Mouse (Mus musculus) heart, embryonic 14.5 days (tissue): ENCODE measurements around the gene Nbas. TPM values are rescaled to one million over a fixed set of nuclear protein-coding genes. Genes with fewer than 3 reads are reported as not detected.
A peak's percentile ranks its signal among the peaks of the same experiment; 100 is the strongest.

Experiments used
- ATAC-seq: fragments of 200-750 bp; cut with Nextera tagmentation; 2 replicates; pipeline ENCODE4 v1.8.0; 2017; ENCODE audit warnings: low read depth, moderate TSS enrichment; ENCODE audit not compliant: insufficient number of reproducible peaks, insufficient read depth, low FRiP score
- H3K27ac ChIP-seq, 2 experiments: fragments of 200-500 bp in 1 of 2; fragments of 300-500 bp in 1 of 2; sonication (generic) in 1 of 2; replicated peaks in 1 of 2; 2 replicates each; pipeline ENCODE4 v1.5.1; 2012 to 2014; ENCODE audit warnings: low read depth in 2 of 2, low read length in 2 of 2, control low read depth in 1 of 2, mild to moderate bottlenecking in 1 of 2, mixed read lengths in 1 of 2; ENCODE audit not compliant: control insufficient read depth in 1 of 2, insufficient read depth in 1 of 2
- H3K27me3 ChIP-seq: fragments of 300-500 bp; sonication (generic); 2 replicates; pipeline ENCODE4 v1.6.1; 2014; ENCODE audit warnings: mild to moderate bottlenecking, low read length, control low read depth; ENCODE audit not compliant: control insufficient read depth, insufficient read depth
- H3K36me3 ChIP-seq: fragments of 300-500 bp; sonication (generic); 2 replicates; pipeline ENCODE4 v1.6.1; 2014; ENCODE audit warnings: mild to moderate bottlenecking, control low read depth, low read length, mixed read lengths; ENCODE audit not compliant: control insufficient read depth, insufficient read depth
- H3K4me1 ChIP-seq, 2 experiments: fragments of 200-500 bp in 1 of 2; fragments of 300-500 bp in 1 of 2; sonication (generic) in 1 of 2; 2 replicates each; pipeline ENCODE4 v1.6.1; 2012 to 2014; ENCODE audit warnings: low read length in 2 of 2, control low read depth in 1 of 2, mixed read lengths in 1 of 2; ENCODE audit not compliant: control insufficient read depth in 2 of 2, insufficient read depth in 2 of 2
- H3K4me2 ChIP-seq: fragments of 300-500 bp; sonication (generic); 2 replicates; pipeline ENCODE4 v1.6.1; 2014; ENCODE audit warnings: mild to moderate bottlenecking, low read length
- H3K4me3 ChIP-seq, 2 experiments: fragments of 200-500 bp in 1 of 2; fragments of 300-500 bp in 1 of 2; sonication (generic) in 1 of 2; 2 replicates each; pipeline ENCODE4 v1.5.1; 2012 to 2014; ENCODE audit warnings: low read length in 2 of 2, mild to moderate bottlenecking in 2 of 2, control low read depth in 1 of 2, low read depth in 1 of 2, moderate library complexity in 1 of 2; ENCODE audit not compliant: control insufficient read depth in 1 of 2, insufficient read depth in 1 of 2
- H3K9ac ChIP-seq: fragments of 300-500 bp; sonication (generic); 2 replicates; pipeline ENCODE4 v1.6.1; 2014; ENCODE audit warnings: mild to moderate bottlenecking, low read length
- H3K9me3 ChIP-seq: fragments of 300-500 bp; sonication (generic); 2 replicates; pipeline ENCODE4 v1.6.1; 2016; ENCODE audit warnings: low read length, control low read depth; ENCODE audit not compliant: control insufficient read depth
- WGBS: fragments of 180-500 bp; shearing (Covaris S2); extraction: QIAGEN DNeasy Blood & Tissue Kit; methylation state at CpG from one replicate; pipeline ENCODE4 v1.1.7; 2014; 5-methylcytosine and 5-hydroxymethylcytosine counted together
- polyA plus RNA-seq: library from polyadenylated mRNA; unstranded; fragments of >200 nt; fragmentation: Nextera tagmentation; extraction: Ambion mirVana; gene quantifications from 2 replicates; pipeline ENCODE4 v1.2.1, GENCODE M21; 2014

Nbas gene
- polyA plus RNA-seq, 1 experiment from 2014 or later, result 9.5 TPM

- peak overlapping the region; percentile 84 for H3K4me2 ChIP-seq
- H3K9me3 ChIP-seq, result no peaks in the 10 kb centered on the region
- 42% methylated on average over 16 of the region's 16 CpGs for WGBS
- H3K9ac ChIP-seq, result peak overlapping the region; percentile 82
- peak overlapping the region; percentile 82 to 83 for H3K4me3 ChIP-seq
- H3K27ac ChIP-seq, result no peak overlapping the region
- no peaks in the 10 kb centered on the region for H3K27me3 ChIP-seq
- H3K36me3 ChIP-seq, result peaks cover 13% of the 10 kb centered on the region
- ATAC-seq, result no peak
- H3K4me1 ChIP-seq, result peaks cover 6 to 11% of the 10 kb centered on the region in 2 experiments; a peak in 3 of 4 replicates
Measured at GRCm38 (mm10) chr12:13269570-13270390, 847 bp downstream of the Nbas start.

- Histone ChIP-seq H3K27ac (no peak overlapping the region), H3K27me3 (no peaks in the 10 kb centered on the region), H3K9me3 (no peaks in the 10 kb centered on the region), H3K36me3 (peaks cover 19% of the 10 kb centered on the region; the same call in 1 of the 2 replicates), H3K4me1 (no peaks in the 10 kb centered on the region), H3K4me3 (no peak overlapping the region), H3K9ac (no peak overlapping the region), H3K4me2 (no peak overlapping the region)
- ATAC-seq, result no peak
- 86% methylated on average over 2 of the region's 2 CpGs for WGBS
Measured at GRCm38 (mm10) chr12:13291453-13291852, 22.5 kb downstream of the Nbas start.

DNA sequence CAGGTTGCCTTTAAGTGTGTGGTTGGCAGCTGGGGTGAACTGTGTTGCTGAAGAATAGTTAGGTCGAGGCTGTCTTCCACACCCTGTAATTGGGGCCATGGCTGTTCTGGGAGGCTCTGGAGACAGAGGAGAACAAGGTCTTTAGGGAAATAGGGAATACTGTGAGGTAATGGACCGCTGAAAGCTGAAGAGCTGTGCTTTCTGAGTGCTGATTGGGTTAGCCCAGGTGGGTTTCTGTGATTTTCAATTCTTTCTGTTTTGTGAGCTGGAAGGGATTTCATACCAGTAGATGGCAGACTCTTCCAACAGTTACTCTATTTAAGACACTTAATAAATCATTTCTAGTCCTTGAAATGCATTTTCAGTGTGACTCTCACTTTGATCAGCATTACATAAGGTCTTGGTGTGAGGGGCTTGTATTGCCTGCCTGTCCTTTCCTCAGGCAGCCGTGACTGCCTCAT is 24.5 kb downstream of the Nbas start:
- Histone ChIP-seq H3K27me3 (no peaks in the 10 kb centered on the region), H3K4me1 (no peaks in the 10 kb centered on the region), H3K36me3 (peaks cover 19% of the 10 kb centered on the region; the same call in 1 of the 2 replicates), H3K9ac (no peak overlapping the region), H3K4me2 (no peak overlapping the region), H3K9me3 (no peaks in the 10 kb centered on the region), H3K27ac (no peak overlapping the region), H3K4me3 (no peak overlapping the region)
- 56% methylated on average over 3 of the region's 3 CpGs for WGBS
- no peak for ATAC-seq

DNA sequence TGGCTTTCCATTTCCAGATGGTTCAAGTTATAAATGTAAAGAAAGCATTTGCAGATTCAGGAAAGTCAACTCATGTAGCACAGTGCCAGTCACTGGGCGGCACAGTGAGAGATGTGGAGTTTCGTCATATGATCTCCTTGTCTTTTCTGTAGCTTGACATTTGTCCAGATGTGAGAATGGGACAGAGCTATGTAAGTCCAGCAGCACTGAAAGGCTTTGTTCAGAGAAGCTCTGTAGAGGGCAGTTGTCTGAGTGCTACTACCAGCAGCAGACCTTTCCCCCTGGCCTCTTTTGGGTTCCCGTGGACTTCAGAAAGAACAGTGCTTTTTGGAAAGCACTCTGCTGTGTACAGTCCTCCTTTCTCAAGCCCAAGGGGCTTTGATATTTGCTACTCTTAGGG is 34.1 kb downstream of the Nbas start:
- Histone ChIP-seq H3K27me3 (no peaks in the 10 kb centered on the region), H3K4me2 (no peak overlapping the region), H3K9me3 (no peaks in the 10 kb centered on the region), H3K4me1 (no peaks in the 10 kb centered on the region), H3K27ac (no peak overlapping the region), H3K9ac (no peak overlapping the region), H3K4me3 (no peak overlapping the region), H3K36me3 (peaks cover 18% of the 10 kb centered on the region)
- 77% methylated on average over 3 of the region's 3 CpGs for WGBS
- no peak for ATAC-seq

DNA sequence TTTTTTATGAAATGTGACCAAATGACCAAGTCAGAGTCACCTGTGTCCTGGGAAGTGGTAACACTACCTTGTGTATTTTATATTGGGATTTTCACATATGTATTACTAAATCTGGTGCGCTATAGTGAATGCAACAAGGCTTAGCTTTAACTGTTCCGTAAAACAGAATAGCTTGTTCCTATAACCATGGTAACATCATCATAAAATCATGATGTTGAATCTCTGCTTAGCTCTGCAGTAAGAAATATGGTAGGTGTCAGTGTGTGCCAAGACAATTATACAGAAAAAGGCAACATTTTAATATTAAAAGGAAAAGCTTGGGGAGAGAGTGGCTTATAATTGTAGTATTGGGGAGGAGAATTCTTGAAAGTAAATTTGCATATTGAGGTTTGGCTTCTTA is 45.0 kb downstream of the Nbas start:
- Histone ChIP-seq H3K27ac (no peak overlapping the region), H3K27me3 (no peaks in the 10 kb centered on the region), H3K9me3 (no peaks in the 10 kb centered on the region), H3K4me3 (no peak overlapping the region), H3K4me2 (no peak overlapping the region), H3K9ac (no peak overlapping the region), H3K36me3 (peaks cover 23% of the 10 kb centered on the region), H3K4me1 (no peaks in the 10 kb centered on the region)
- 93% methylated on average over 2 of the region's 2 CpGs for WGBS
- no peak for ATAC-seq

- peaks cover 23% of the 10 kb centered on the region for H3K36me3 ChIP-seq
- 81% methylated on average over 3 of the region's 3 CpGs for WGBS
- ATAC-seq, result no peak
Measured at GRCm38 (mm10) chr12:13314384-13314783, 45.5 kb downstream of the Nbas start.

DNA sequence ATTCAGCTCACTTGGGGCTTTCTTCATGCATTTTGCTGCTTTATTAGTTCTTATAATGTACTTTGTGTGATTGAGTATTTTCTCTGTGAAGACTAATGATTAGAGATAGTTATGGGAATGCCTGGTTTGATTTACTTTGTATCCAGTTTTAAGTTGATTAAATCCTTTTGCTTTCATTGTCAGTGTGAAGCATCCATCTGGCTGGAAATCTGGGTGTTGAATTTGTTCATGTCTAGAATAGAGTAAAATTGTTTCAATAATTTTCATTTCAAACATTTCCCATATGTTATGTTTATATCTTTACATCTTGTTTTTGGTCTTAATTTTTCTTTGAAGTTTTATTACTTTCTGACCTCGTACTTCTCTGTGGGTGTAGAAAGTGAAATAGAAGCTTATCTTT is 46.1 kb downstream of the Nbas start:
- Histone ChIP-seq H3K27ac (no peak overlapping the region), H3K9ac (no peak overlapping the region), H3K4me3 (no peak overlapping the region), H3K4me2 (no peak overlapping the region), H3K27me3 (no peaks in the 10 kb centered on the region), H3K4me1 (no peaks in the 10 kb centered on the region), H3K36me3 (peaks cover 20% of the 10 kb centered on the region), H3K9me3 (no peaks in the 10 kb centered on the region)
- WGBS, result 82% methylated on average over 1 of the region's 1 CpGs
- no peak for ATAC-seq

More at GRCm38 (mm10) chr12:13314384-13314783, 45.5 kb downstream of the Nbas start:
- H3K9ac ChIP-seq, result no peak overlapping the region
- H3K9me3 ChIP-seq, result no peaks in the 10 kb centered on the region
- H3K27me3 ChIP-seq, result no peaks in the 10 kb centered on the region
- no peaks in the 10 kb centered on the region for H3K4me1 ChIP-seq
- no peak overlapping the region for H3K4me3 ChIP-seq
- no peak overlapping the region for H3K27ac ChIP-seq
- H3K4me2 ChIP-seq, result no peak overlapping the region
